Mouse (Mus musculus): ENCODE measurements around the gene Slc35c2. TPM values are rescaled to one million over a fixed set of nuclear protein-coding genes. Genes with fewer than 3 reads are reported as not detected.

The Slc35c2 gene
- polyA plus RNA-seq, 1 experiment from 2014 or later, result 65.6 TPM

DNA sequence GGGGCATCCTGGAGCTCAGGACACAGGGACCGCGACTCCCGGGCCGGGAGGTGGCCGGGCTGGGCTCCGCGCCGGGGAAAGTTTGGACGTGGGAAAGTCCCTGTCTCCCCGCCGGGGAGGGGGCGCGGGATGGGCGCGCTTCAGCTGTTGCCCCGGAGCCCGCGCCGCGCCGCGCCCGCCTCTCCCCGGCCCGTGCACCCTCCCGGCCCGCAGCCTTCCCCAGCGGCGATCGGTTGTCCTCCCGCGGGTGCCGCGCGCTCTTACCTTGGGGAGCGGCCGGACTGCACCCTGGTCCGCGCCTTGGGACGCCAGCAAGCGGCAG lies 53.4 kb downstream of the Slc35c2 start:
- Histone ChIP-seq H3K4me1 (peaks cover 30% of the 10 kb centered on the region), H3K27me3 (replicated peaks) (peaks cover 82% of the 10 kb centered on the region), H3K27ac (replicated peaks) (peak overlapping the region; percentile 67), H3K4me3 (replicated peaks) (peak overlapping the region; percentile 66), H3K9me3 (replicated peaks) (no peaks in the 10 kb centered on the region), H3K9ac (replicated peaks) (peak overlapping the region; percentile 70), H3K4me2 (peak overlapping the region; percentile 89), H3K36me3 (no peaks in the 10 kb centered on the region)
- ATAC-seq (ENCODE audit: low FRiP score), result peak; percentile 34
- WGBS, result under 1% methylated on average over 34 of the region's 41 CpGs

DNA sequence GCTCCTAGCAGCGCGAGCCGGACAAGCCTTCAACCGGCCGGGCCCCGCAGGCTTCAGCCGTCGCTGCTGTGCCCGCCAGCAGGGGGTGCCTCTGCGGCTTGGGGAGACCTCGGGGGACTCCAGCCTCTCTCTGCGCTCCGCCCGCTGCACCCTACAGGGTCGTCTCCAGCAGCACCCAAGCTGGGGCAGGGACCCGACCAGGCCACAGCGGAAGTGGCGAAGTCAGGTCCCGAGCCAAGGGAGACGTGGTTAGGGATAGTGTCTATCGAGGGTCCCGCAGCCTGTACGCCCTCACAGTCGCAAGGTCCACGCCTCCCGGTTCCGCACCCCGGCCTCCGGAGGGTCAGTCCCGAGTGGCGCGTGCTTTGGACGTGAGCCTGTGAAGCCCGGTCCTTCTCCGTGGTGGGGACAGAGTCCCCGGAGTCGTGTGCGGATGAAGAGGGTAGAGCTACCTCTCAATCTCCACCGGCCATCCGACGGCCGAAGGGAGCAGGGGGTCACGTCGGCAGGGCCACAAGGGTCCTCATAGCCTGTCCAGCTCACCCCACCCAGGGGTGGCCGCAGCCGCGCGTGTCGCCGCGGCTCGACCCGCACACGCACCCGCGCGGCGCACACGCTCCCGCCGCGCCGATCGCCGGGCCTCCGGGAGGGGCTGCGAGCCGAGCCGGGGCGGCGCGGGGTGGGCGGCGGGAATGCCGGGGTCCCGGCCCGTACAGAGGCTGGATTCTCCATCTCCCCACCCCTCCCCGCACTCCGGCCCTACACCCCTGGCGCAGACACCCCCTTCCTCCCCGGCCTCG lies 54.0 kb downstream of the Slc35c2 start:
- ATAC-seq (ENCODE audit: low FRiP score), result peak; percentile 39; the same call in 1 of the 2 replicates
- H3K27me3 ChIP-seq (replicated peaks), result peaks cover 82% of the 10 kb centered on the region
- H3K9me3 ChIP-seq (replicated peaks), result no peaks in the 10 kb centered on the region
- WGBS, result under 1% methylated on average over 79 of the region's 82 CpGs
- peaks cover 34% of the 10 kb centered on the region for H3K4me1 ChIP-seq
- H3K27ac ChIP-seq (replicated peaks), result peak overlapping the region; percentile 67; the same call in 1 of the 2 replicates
- H3K4me3 ChIP-seq (replicated peaks), result peak overlapping the region; percentile 66
- H3K9ac ChIP-seq (replicated peaks), result peak overlapping the region; percentile 70
- H3K36me3 ChIP-seq, result no peaks in the 10 kb centered on the region
- H3K4me2 ChIP-seq, result peak overlapping the region; percentile 89

DNA sequence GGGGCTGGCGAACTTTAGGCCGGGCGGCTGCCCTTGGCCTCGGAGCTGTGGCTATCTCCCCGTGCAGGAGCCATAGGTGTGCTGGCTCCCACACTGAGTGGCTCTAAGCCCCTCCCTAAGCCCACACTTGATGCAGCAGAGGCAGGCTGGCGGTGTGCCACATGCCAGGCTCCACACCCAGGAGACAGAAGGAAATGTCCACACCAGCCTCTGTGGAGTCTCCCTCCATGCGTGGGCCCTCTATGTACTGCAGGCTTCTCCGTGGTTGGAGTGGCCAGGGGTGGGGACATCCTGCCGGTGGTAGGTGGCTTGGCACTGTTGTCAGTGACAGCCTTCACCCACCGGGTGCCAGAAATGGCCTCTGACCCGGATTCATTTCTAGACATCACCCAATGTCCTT lies 58.6 kb downstream of the Slc35c2 start:
- no peak overlapping the region for H3K27ac ChIP-seq (replicated peaks)
- no peak overlapping the region for H3K4me3 ChIP-seq (replicated peaks)
- H3K9ac ChIP-seq (replicated peaks), result no peak overlapping the region
- H3K9me3 ChIP-seq (replicated peaks), result no peaks in the 10 kb centered on the region
- no peak overlapping the region for H3K4me2 ChIP-seq
- H3K36me3 ChIP-seq, result no peaks in the 10 kb centered on the region
- ATAC-seq (ENCODE audit: low FRiP score), result no peak
- peaks cover 29% of the 10 kb centered on the region for H3K4me1 ChIP-seq
- WGBS, result 78% methylated on average over 11 of the region's 11 CpGs
- H3K27me3 ChIP-seq (replicated peaks), result peaks cover 63% of the 10 kb centered on the region

Other genes with a start within 250 kb of the Slc35c2 start
- 6.9 and 11.0 TPM in 2 replicates for gene Cd40, start 232.2 kb downstream of the Slc35c2 start, polyA plus RNA-seq (2015; fragmentation: Nextera tagmentation; extraction: Ambion mirVana)
- not detected in 2 replicates for gene 1700025C18Rik, start 197.1 kb downstream of the Slc35c2 start, polyA plus RNA-seq (2015; fragmentation: Nextera tagmentation; extraction: Ambion mirVana)
- gene Cdh22, start 53.0 kb downstream of the Slc35c2 start, polyA plus RNA-seq (2015; fragmentation: Nextera tagmentation; extraction: Ambion mirVana), result 11.9 and 15.2 TPM in 2 replicates
- gene Elmo2, start 38.6 kb upstream of the Slc35c2 start, polyA plus RNA-seq (2015; fragmentation: Nextera tagmentation; extraction: Ambion mirVana), result 85.1 and 89.1 TPM in 2 replicates
- gene Zfp663, start 80.9 kb upstream of the Slc35c2 start, polyA plus RNA-seq (2015; fragmentation: Nextera tagmentation; extraction: Ambion mirVana), result 3.8 and 4.7 TPM in 2 replicates
- gene Zfp334, start 100.4 kb upstream of the Slc35c2 start, polyA plus RNA-seq (2015; fragmentation: Nextera tagmentation; extraction: Ambion mirVana), result 7.2 and 7.4 TPM in 2 replicates
- 0.05 TPM in 1 of 2 replicates, not detected in the other for gene Ocstamp, start 112.5 kb upstream of the Slc35c2 start, polyA plus RNA-seq (2015; fragmentation: Nextera tagmentation; extraction: Ambion mirVana)
- gene Slc13a3, start 185.4 kb upstream of the Slc35c2 start, polyA plus RNA-seq (2015; fragmentation: Nextera tagmentation; extraction: Ambion mirVana), result 2.8 and 3.5 TPM in 2 replicates
- 34.0 and 35.5 TPM in 2 replicates for gene Trp53rka, start 205.5 kb upstream of the Slc35c2 start, polyA plus RNA-seq (2015; fragmentation: Nextera tagmentation; extraction: Ambion mirVana)
- gene Slc2a10, start 215.9 kb upstream of the Slc35c2 start, polyA plus RNA-seq (2015; fragmentation: Nextera tagmentation; extraction: Ambion mirVana), result 2.3 and 2.6 TPM in 2 replicates

All from neural tube, embryonic 15.5 days (tissue).